Mouse (Mus musculus): ENCODE measurements around the gene Art1.

Art1 gene

GRCm38 (mm10) chr7:102108206-102108605 is 6.7 kb downstream of the Art1 start:
- no peak for DNase-seq (ENCODE audit: inconsistent ontology term)

- DNase-seq (ENCODE audit: inconsistent ontology term), result no peak
Measured at GRCm38 (mm10) chr7:102109171-102109570, 7.6 kb downstream of the Art1 start, which contains the start of gene Art5. Gene Art5, minus strand, starts transcription at chr7:102109489.

GRCm38 (mm10) chr7:102109746-102110145 is 8.2 kb downstream of the Art1 start:
- no peak for DNase-seq (ENCODE audit: inconsistent ontology term)

GRCm38 (mm10) chr7:102113151-102113729 is 11.7 kb downstream of the Art1 start:
- no peak for DNase-seq (ENCODE audit: inconsistent ontology term)

- DNase-seq (ENCODE audit: inconsistent ontology term), result no peak
Measured at GRCm38 (mm10) chr7:102116579-102117331, 15.2 kb downstream of the Art1 start, which contains the start of gene Chrna10. Gene Chrna10, minus strand, starts transcription at chr7:102116828.

GRCm38 (mm10) chr7:102117382-102117781 is 15.8 kb downstream of the Art1 start:
- DNase-seq (ENCODE audit: inconsistent ontology term), result no peak

GRCm38 (mm10) chr7:102120326-102120725 is 18.8 kb downstream of the Art1 start:
- no peak for DNase-seq (ENCODE audit: inconsistent ontology term)

- DNase-seq (ENCODE audit: inconsistent ontology term), result no peak
Measured at GRCm38 (mm10) chr7:102132395-102132794, 30.9 kb downstream of the Art1 start.

GRCm38 (mm10) chr7:102137464-102137863 is 35.9 kb downstream of the Art1 start:
- no peak for DNase-seq (ENCODE audit: inconsistent ontology term)

GRCm38 (mm10) chr7:102137898-102138297 is 36.4 kb downstream of the Art1 start:
- no peak for DNase-seq (ENCODE audit: inconsistent ontology term)

- DNase-seq (ENCODE audit: inconsistent ontology term), result no peak
Measured at GRCm38 (mm10) chr7:102153691-102154090, 52.1 kb downstream of the Art1 start.
